Mouse (Mus musculus): ENCODE data around the gene Cdkn2aipnl. TPM values are rescaled to one million over a fixed set of nuclear protein-coding genes. Genes with fewer than 3 reads are reported as not detected.

Cdkn2aipnl gene
- polyA plus RNA-seq (2015; fragmentation: Nextera tagmentation; extraction: Ambion mirVana): 125 and 134 TPM in 2 replicates

GRCm38 (mm10) chr11:51967443-51968401 lies at the start of gene Cdkn2aipnl:
Cdkn2aipnl (plus strand) TSS chr11:51967661.
- H3K9ac ChIP-seq (ENCODE audit: low read depth, low read length): peak within 1 kb of the TSS; percentile 84
- 2% methylated on average over 62 of the region's 63 CpGs for WGBS

GRCm38 (mm10) chr11:51917951-51918350 lies 49.5 kb upstream of the Cdkn2aipnl start:
- no peak overlapping the region for H3K9ac ChIP-seq (ENCODE audit: low read depth, low read length)
- H3K4me2 ChIP-seq (ENCODE audit: low read length): no peak overlapping the region
- H3K27ac ChIP-seq (ENCODE audit: low read length): no peak overlapping the region
- no peaks in the 10 kb centered on the region for H3K36me3 ChIP-seq (ENCODE audit: control insufficient read depth, insufficient read depth, low read length)
- H3K27me3 ChIP-seq (ENCODE audit: control insufficient read depth, insufficient read depth, low read depth, low read length): no peaks in the 10 kb centered on the region
- no peak overlapping the region for H3K4me3 ChIP-seq (ENCODE audit: low read depth, low read length)
- no peaks in the 10 kb centered on the region for H3K9me3 ChIP-seq (replicated peaks; ENCODE audit: control insufficient read depth, low read length, poor library complexity, severe bottlenecking)
- 88% methylated on average over 2 of the region's 2 CpGs for WGBS
- ATAC-seq: no peak
- peaks cover 8% of the 10 kb centered on the region for H3K4me1 ChIP-seq (ENCODE audit: control insufficient read depth, insufficient read depth, low read length)

More at GRCm38 (mm10) chr11:51967443-51968401, at the start of gene Cdkn2aipnl:
- H3K27ac ChIP-seq (ENCODE audit: low read length): peak within 1 kb of the TSS; percentile 78
- H3K27me3 ChIP-seq (ENCODE audit: control insufficient read depth, insufficient read depth, low read depth, low read length): no peaks in the 10 kb centered on the region
- peaks cover 4% of the 10 kb centered on the region for H3K4me1 ChIP-seq (ENCODE audit: control insufficient read depth, insufficient read depth, low read length)
- peak; percentile 96 for ATAC-seq
- no peaks in the 10 kb centered on the region for H3K9me3 ChIP-seq (replicated peaks; ENCODE audit: control insufficient read depth, low read length, poor library complexity, severe bottlenecking)
- peak within 1 kb of the TSS; percentile 80 for H3K4me3 ChIP-seq (ENCODE audit: low read depth, low read length)
- peak within 1 kb of the TSS; percentile 86 for H3K4me2 ChIP-seq (ENCODE audit: low read length)
- H3K36me3 ChIP-seq (ENCODE audit: control insufficient read depth, insufficient read depth, low read length): peaks cover 17% of the 10 kb centered on the region

GRCm38 (mm10) chr11:51918576-51918975 lies 48.9 kb upstream of the Cdkn2aipnl start:
- H3K36me3 ChIP-seq (ENCODE audit: control insufficient read depth, insufficient read depth, low read length): no peaks in the 10 kb centered on the region
- no peak overlapping the region for H3K4me2 ChIP-seq (ENCODE audit: low read length)
- no peaks in the 10 kb centered on the region for H3K27me3 ChIP-seq (ENCODE audit: control insufficient read depth, insufficient read depth, low read depth, low read length)
- H3K9ac ChIP-seq (ENCODE audit: low read depth, low read length): no peak overlapping the region
- H3K4me3 ChIP-seq (ENCODE audit: low read depth, low read length): no peak overlapping the region
- no peak overlapping the region for H3K27ac ChIP-seq (ENCODE audit: low read length)
- H3K4me1 ChIP-seq (ENCODE audit: control insufficient read depth, insufficient read depth, low read length): peaks cover 8% of the 10 kb centered on the region
- WGBS: 84% methylated on average over 2 of the region's 2 CpGs
- H3K9me3 ChIP-seq (replicated peaks; ENCODE audit: control insufficient read depth, low read length, poor library complexity, severe bottlenecking): 0 out of 2 replicates have a peak, but pooled peaks cover 3% of the 10 kb centered on the region
- no peak for ATAC-seq

- Histone ChIP-seq H3K9ac (ENCODE audit: low read depth, low read length) (no peak overlapping the region), H3K27ac (ENCODE audit: low read length) (no peak overlapping the region), H3K4me1 (ENCODE audit: control insufficient read depth, insufficient read depth, low read length) (peaks cover 2% of the 10 kb centered on the region; the same call in 1 of the 2 replicates), H3K27me3 (ENCODE audit: control insufficient read depth, insufficient read depth, low read depth, low read length) (no peaks in the 10 kb centered on the region), H3K36me3 (ENCODE audit: control insufficient read depth, insufficient read depth, low read length) (no peaks in the 10 kb centered on the region), H3K9me3 (replicated peaks; ENCODE audit: control insufficient read depth, low read length, poor library complexity, severe bottlenecking) (0 out of 2 replicates have a peak, but pooled peaks cover 3% of the 10 kb centered on the region), H3K4me2 (ENCODE audit: low read length) (no peak overlapping the region), H3K4me3 (ENCODE audit: low read depth, low read length) (no peak overlapping the region)
- no peak for ATAC-seq
- WGBS: 85% methylated on average over 8 of the region's 8 CpGs
Measured at GRCm38 (mm10) chr11:51921355-51922125, 45.9 kb upstream of the Cdkn2aipnl start.

GRCm38 (mm10) chr11:51922421-51922841 lies 45.0 kb upstream of the Cdkn2aipnl start:
- ATAC-seq: no peak
- Histone ChIP-seq H3K9ac (ENCODE audit: low read depth, low read length) (no peak overlapping the region), H3K4me1 (ENCODE audit: control insufficient read depth, insufficient read depth, low read length) (no peaks in the 10 kb centered on the region), H3K9me3 (replicated peaks; ENCODE audit: control insufficient read depth, low read length, poor library complexity, severe bottlenecking) (0 out of 2 replicates have a peak, but pooled peaks cover 3% of the 10 kb centered on the region), H3K4me3 (ENCODE audit: low read depth, low read length) (no peak overlapping the region), H3K27me3 (ENCODE audit: control insufficient read depth, insufficient read depth, low read depth, low read length) (no peaks in the 10 kb centered on the region), H3K4me2 (ENCODE audit: low read length) (no peak overlapping the region), H3K36me3 (ENCODE audit: control insufficient read depth, insufficient read depth, low read length) (no peaks in the 10 kb centered on the region), H3K27ac (ENCODE audit: low read length) (no peak overlapping the region)
- WGBS: 74% methylated on average over 3 of the region's 3 CpGs

GRCm38 (mm10) chr11:51925595-51925994 lies 41.9 kb upstream of the Cdkn2aipnl start:
- Histone ChIP-seq H3K4me1 (ENCODE audit: control insufficient read depth, insufficient read depth, low read length) (no peaks in the 10 kb centered on the region), H3K36me3 (ENCODE audit: control insufficient read depth, insufficient read depth, low read length) (no peaks in the 10 kb centered on the region), H3K4me2 (ENCODE audit: low read length) (no peak overlapping the region), H3K9ac (ENCODE audit: low read depth, low read length) (no peak overlapping the region), H3K27ac (ENCODE audit: low read length) (no peak overlapping the region), H3K4me3 (ENCODE audit: low read depth, low read length) (no peak overlapping the region), H3K9me3 (replicated peaks; ENCODE audit: control insufficient read depth, low read length, poor library complexity, severe bottlenecking) (0 out of 2 replicates have a peak, but pooled peaks cover 3% of the 10 kb centered on the region), H3K27me3 (ENCODE audit: control insufficient read depth, insufficient read depth, low read depth, low read length) (no peaks in the 10 kb centered on the region)
- no peak for ATAC-seq
- 78% methylated on average over 6 of the region's 6 CpGs for WGBS

- Histone ChIP-seq H3K36me3 (ENCODE audit: control insufficient read depth, insufficient read depth, low read length) (no peaks in the 10 kb centered on the region), H3K4me2 (ENCODE audit: low read length) (no peak overlapping the region), H3K27me3 (ENCODE audit: control insufficient read depth, insufficient read depth, low read depth, low read length) (no peaks in the 10 kb centered on the region), H3K9ac (ENCODE audit: low read depth, low read length) (no peak overlapping the region), H3K9me3 (replicated peaks; ENCODE audit: control insufficient read depth, low read length, poor library complexity, severe bottlenecking) (0 out of 2 replicates have a peak, but pooled peaks cover 3% of the 10 kb centered on the region), H3K4me3 (ENCODE audit: low read depth, low read length) (no peak overlapping the region), H3K4me1 (ENCODE audit: control insufficient read depth, insufficient read depth, low read length) (no peaks in the 10 kb centered on the region), H3K27ac (ENCODE audit: low read length) (no peak overlapping the region)
- no peak for ATAC-seq
- 91% methylated on average over 1 of the region's 1 CpGs for WGBS
Measured at GRCm38 (mm10) chr11:51926385-51926784, 41.1 kb upstream of the Cdkn2aipnl start.

- Histone ChIP-seq H3K27ac (ENCODE audit: low read length) (no peak overlapping the region), H3K4me2 (ENCODE audit: low read length) (no peak overlapping the region), H3K4me3 (ENCODE audit: low read depth, low read length) (no peak overlapping the region), H3K9ac (ENCODE audit: low read depth, low read length) (no peak overlapping the region), H3K27me3 (ENCODE audit: control insufficient read depth, insufficient read depth, low read depth, low read length) (no peaks in the 10 kb centered on the region), H3K9me3 (replicated peaks; ENCODE audit: control insufficient read depth, low read length, poor library complexity, severe bottlenecking) (0 out of 2 replicates have a peak, but pooled peaks cover 3% of the 10 kb centered on the region), H3K4me1 (ENCODE audit: control insufficient read depth, insufficient read depth, low read length) (no peaks in the 10 kb centered on the region), H3K36me3 (ENCODE audit: control insufficient read depth, insufficient read depth, low read length) (no peaks in the 10 kb centered on the region)
- WGBS: 85% methylated on average over 2 of the region's 2 CpGs
- ATAC-seq: no peak
Measured at GRCm38 (mm10) chr11:51927106-51927505, 40.4 kb upstream of the Cdkn2aipnl start.
